Mouse (Mus musculus): ENCODE measurements around the gene Gsdmc3.
"Not testable (repeated sequence)": the region's sequence is repeated elsewhere in the genome, so short reads cannot be mapped to it uniquely, and the experiment has no call there.

DNA sequence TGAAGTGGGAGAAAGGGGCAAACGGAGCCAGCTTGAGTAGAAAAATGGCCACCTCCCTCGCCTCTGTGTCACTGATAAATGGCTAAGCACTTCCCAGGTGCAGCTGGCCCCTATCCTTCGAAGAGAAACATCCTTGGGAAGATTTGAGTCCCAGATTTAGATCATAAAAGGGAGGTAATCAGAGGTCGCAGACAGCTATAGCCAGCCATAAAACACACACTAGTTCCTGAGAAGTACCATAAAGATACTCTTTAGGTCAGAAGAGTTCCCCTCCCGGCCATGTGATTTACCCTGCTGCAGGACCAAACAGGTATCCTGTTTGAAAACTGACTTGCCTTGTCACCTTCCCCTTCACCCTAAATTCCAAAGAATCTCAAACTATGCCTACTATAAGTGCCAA, 43.3 kb upstream of the Gsdmc3 start:
- not testable (repeated sequence) for TF ChIP-seq CTCF (IDR thresholded peaks at IDR 0.05; ENCODE audit: low read depth, low read length); GATA1 (IDR thresholded peaks at IDR 0.05; ENCODE audit: borderline replicate concordance, low read length); POLR2AphosphoS5 (IDR thresholded peaks at IDR 0.05; ENCODE audit: insufficient replicate concordance, low read depth, low read length)

All from G1E (cell line).